Mouse (Mus musculus) regulatory T cell (primary cell): ENCODE measurements around the gene Chek2.
"Not testable (repeated sequence)": the region's sequence is repeated elsewhere in the genome, so short reads cannot be mapped to it uniquely, and the experiment has no call there.

ENCODE experiments used
- in situ Hi-C: fragments of 300-600 bp; cut with MboI, MseI; formaldehyde crosslinking; loops from one replicate; pipeline ENCODE4 v1.15.1; 2025; ENCODE audit warnings: high pct_unique_total_duplicates

Chek2 gene

GRCm38 (mm10) chr5:110839038-110839677 is 621 bp upstream of the Chek2 start:
- in situ Hi-C loops = no loop called here

GRCm38 (mm10) chr5:110840465-110840864 is 686 bp downstream of the Chek2 start:
- in situ Hi-C loops = loop anchor here (5.0 kb wide), 1 partner anchor 63 kb away; no protein-coding TSS in a partner anchor

- in situ Hi-C loops = loop anchor here (5.0 kb wide), 1 partner anchor 64 kb away; no protein-coding TSS in a partner anchor
These were observed 1.5 kb downstream of the Chek2 start for GRCm38 (mm10) chr5:110841046-110841862.

- in situ Hi-C loops = no loop called here
These were observed 13.2 kb downstream of the Chek2 start for GRCm38 (mm10) chr5:110852990-110853389.

GRCm38 (mm10) chr5:110857091-110857490 is 17.3 kb downstream of the Chek2 start:
- in situ Hi-C loops = no loop called here

- in situ Hi-C loops = no loop called here
These were observed 19.4 kb downstream of the Chek2 start for GRCm38 (mm10) chr5:110859013-110859650.

GRCm38 (mm10) chr5:110860445-110860844 is 20.7 kb downstream of the Chek2 start:
- in situ Hi-C loops = no loop called here

- in situ Hi-C loops = no loop called here
These were observed 28.7 kb downstream of the Chek2 start for GRCm38 (mm10) chr5:110868460-110868859.

- in situ Hi-C loops = no loop called here
These were observed 29.5 kb downstream of the Chek2 start for GRCm38 (mm10) chr5:110869242-110869669.

- in situ Hi-C loops = no loop called here
These were observed 33.4 kb downstream of the Chek2 start for GRCm38 (mm10) chr5:110873160-110873559.

GRCm38 (mm10) chr5:110874711-110875110 is 34.9 kb downstream of the Chek2 start:
- in situ Hi-C loops = no loop called here

- in situ Hi-C loops = no loop called here
These were observed 35.5 kb downstream of the Chek2 start for GRCm38 (mm10) chr5:110875286-110875685.

- in situ Hi-C loops = no loop called here
These were observed 38.1 kb downstream of the Chek2 start for GRCm38 (mm10) chr5:110877666-110878505.

- in situ Hi-C loops = not testable (repeated sequence)
These were observed 38.7 kb downstream of the Chek2 start for GRCm38 (mm10) chr5:110878526-110878925.

- in situ Hi-C loops = no loop called here
These were observed 39.3 kb downstream of the Chek2 start for GRCm38 (mm10) chr5:110879042-110879441.

GRCm38 (mm10) chr5:110879584-110880374 is 40.0 kb downstream of the Chek2 start, which contains the start of gene Ttc28:
TSS of gene Ttc28 (plus strand) at chr5:110879803.
- in situ Hi-C loops = no loop called here

GRCm38 (mm10) chr5:110888596-110888995 is 48.8 kb downstream of the Chek2 start:
- in situ Hi-C loops = no loop called here

GRCm38 (mm10) chr5:110889945-110890344 is 50.2 kb downstream of the Chek2 start:
- in situ Hi-C loops = no loop called here

GRCm38 (mm10) chr5:110890561-110890960 is 50.8 kb downstream of the Chek2 start:
- in situ Hi-C loops = no loop called here

- in situ Hi-C loops = no loop called here
These were observed 57.5 kb downstream of the Chek2 start for GRCm38 (mm10) chr5:110897114-110897788.
